Mouse (Mus musculus): ENCODE data around the gene Cdca5.
A peak's percentile ranks its signal among the peaks of the same experiment; 100 is the strongest.
"Not testable (repeated sequence)": the region's sequence is repeated elsewhere in the genome, so short reads cannot be mapped to it uniquely, and the experiment has no call there.

The Cdca5 gene

DNA sequence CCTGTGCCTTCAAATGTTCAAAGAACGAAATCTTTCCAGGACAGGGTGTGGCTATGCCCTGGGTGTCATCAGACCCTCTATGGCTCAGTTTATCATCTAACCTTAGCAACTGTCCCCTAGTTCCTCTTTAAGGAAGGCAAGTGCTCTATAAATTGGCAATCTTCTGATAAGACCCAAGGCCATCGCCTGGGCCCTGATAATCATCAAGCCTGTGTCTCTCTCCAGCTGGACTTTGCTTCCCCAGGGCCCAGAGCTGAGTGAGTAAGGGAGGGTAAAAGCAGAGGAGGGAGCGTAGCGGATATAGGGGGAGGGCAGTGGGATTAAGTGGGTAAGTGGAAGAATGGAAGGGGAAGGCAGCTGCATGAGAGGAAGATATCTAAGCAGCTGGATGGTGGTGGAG is 19.7 kb downstream of the Cdca5 start:
- DNase-seq (ENCODE audit: low spot score in 2 of 2): no peak

DNA sequence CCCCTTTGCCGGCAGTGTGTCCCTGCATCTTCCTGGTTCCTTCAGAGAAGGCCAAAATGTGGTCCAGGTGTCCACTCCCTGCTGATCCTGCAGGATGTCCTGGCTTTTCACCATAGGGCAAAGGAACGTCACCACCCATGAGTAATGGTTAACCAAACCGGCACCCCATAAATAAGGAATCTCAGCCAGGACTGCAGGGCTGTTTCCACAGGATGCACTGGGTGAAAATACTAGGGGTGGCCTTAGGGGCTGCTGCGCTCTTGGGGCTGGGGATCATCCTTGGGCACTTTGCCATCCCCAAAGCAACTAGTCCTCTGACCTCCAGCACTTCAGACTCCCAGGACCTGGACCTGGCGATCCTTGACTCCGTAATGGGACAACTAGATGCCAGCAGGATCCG is 20.8 kb downstream of the Cdca5 start, which contains the start of gene Naaladl1:
Gene Naaladl1 (plus strand): TSS at position 197 of the 400 bp plus-strand sequence.
- DNase-seq (ENCODE audit: low spot score in 2 of 2): no peak

DNA sequence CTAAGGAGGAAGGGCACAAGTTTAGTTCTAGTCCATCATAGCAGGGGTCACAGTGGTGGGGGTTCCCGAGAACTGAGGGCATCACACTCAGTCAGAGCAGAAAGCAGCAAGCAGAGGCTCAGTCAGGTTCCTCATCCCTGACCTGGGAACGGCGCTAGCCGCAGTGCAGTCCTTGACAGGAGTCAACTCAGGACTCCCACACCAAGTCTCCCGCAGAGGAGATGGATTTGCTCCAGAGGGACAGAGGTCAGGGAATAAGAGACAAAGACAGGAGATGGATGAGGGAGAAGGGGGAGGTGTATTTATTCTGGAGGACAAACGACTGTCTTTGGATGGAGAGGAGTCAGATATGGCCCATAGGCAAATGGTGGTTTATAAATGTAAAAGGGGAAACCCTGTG is 28.3 kb downstream of the Cdca5 start:
- no peak for DNase-seq (ENCODE audit: low spot score in 2 of 2)

DNA sequence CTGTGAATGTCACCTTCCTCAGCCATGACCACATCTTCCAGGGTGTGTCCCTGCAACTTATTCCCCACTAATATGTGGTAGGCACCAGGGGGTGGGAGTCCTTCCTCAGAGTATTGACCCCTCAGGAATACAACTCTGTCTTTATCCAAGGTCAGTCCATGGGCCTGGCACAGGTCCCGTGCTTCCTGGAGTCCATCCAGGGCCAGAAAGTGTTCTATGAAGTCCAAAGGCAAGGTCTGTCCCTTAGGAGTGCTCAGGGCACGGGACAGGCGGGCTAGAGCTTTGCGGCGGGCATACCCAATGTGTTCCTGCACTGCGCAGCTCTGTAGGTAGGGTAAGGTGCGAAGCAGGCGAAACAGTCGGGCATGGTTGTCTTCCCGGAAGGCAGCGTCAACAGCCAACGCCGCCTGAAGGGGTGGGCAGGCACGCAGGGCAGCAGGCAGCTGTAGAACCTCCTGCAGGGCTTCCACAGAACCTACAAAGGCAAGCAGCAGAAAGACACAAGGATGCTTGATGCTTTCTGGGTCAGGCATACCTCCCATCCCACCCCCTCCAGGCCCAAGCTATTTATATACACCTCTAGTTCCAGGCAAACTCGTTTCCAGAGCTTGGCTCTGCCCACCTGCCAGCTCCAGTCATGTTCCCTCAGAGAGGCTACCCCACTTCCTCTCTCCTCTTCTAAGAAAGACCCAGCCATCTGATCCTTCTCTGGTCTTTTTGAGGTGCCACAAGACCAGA is 31.5 kb downstream of the Cdca5 start:
- DNase-seq (ENCODE audit: low spot score in 2 of 2): peak in 1 of 2 experiments; percentile 15

- no peak for DNase-seq (ENCODE audit: low spot score in 2 of 2)
Observed at GRCm38 (mm10) chr19:6117346-6117985, 32.7 kb downstream of the Cdca5 start.

- DNase-seq (ENCODE audit: low spot score in 2 of 2): peak; percentile 88 to 89
Observed at GRCm38 (mm10) chr19:6117986-6118676, 33.3 kb downstream of the Cdca5 start, which contains the start of gene Sac3d1. Sac3d1 (minus strand) TSS chr19:6118650.

GRCm38 (mm10) chr19:6118677-6119185 is 33.9 kb downstream of the Cdca5 start:
- DNase-seq (ENCODE audit: low spot score in 2 of 2): no peak

- DNase-seq (ENCODE audit: low spot score in 2 of 2): no peak
Observed at GRCm38 (mm10) chr19:6121761-6122160, 37.0 kb downstream of the Cdca5 start.

DNA sequence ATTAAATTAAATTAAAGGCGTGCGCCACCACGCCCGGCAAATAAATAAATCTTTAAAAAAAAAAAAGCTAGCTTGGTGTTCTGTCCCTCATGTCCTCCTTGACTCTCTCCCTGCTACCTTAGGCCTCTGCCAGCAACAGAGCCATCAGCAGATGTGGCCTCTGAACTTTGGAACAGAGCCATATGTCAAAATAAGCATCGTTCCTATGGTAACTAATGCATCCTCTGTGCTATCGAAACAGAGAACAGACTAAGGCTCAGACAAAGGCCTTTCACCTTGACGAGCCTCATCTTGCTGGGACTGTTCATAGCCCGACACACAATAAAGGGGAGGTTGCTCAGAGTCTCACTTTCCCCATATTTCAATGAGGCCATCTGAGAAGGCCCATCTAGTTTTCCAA is 38.5 kb downstream of the Cdca5 start:
- no peak for DNase-seq (ENCODE audit: low spot score in 2 of 2)

- no peak for DNase-seq (ENCODE audit: low spot score in 2 of 2)
Observed at GRCm38 (mm10) chr19:6124898-6125297, 40.1 kb downstream of the Cdca5 start.

GRCm38 (mm10) chr19:6126289-6126688 is 41.5 kb downstream of the Cdca5 start:
- DNase-seq (ENCODE audit: low spot score in 2 of 2): peak in 1 of 2 experiments; percentile 47

- no peak for DNase-seq (ENCODE audit: low spot score in 2 of 2)
Observed at GRCm38 (mm10) chr19:6126789-6127580, 42.2 kb downstream of the Cdca5 start.

GRCm38 (mm10) chr19:6127760-6128341 is 43.1 kb downstream of the Cdca5 start, which contains the start of gene Snx15:
Snx15 (minus strand) TSS chr19:6128304.
- DNase-seq (ENCODE audit: low spot score in 2 of 2): peak; percentile 94 to 97

DNA sequence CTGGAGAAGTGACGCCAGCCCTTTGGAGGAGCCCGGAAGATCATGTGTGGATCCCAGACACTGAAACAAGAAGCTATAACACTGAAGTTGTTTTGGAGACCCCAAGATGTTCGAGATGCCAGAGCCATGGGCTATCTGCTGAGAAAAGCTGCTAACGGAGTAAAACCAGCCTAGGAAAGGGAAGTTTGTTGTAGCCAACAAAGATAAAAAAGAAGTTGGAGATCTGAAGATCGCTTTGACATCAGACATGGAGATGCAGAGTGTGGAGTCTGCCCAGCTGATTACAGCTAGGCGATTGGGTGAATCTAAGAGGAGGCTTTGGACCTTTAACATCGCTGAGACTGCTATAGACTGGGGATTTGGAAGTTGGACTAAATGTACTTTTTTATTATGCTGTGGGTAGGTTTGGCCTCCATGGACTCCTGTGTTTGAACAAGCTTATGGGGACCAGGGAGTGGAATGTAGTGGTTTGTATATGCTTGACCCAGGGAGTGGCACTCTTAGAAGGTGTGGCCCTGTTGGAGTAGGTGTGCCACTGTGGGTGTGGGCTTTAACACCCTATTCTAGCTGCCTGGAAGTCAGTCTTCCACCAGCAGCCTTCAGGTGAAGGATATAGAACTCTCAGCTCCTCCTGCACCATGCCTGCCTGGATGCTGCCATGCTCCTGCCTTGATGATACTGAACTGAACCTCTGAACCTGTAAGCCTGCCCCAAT is 45.8 kb downstream of the Cdca5 start:
- not testable (repeated sequence) for DNase-seq (ENCODE audit: low spot score in 2 of 2)

DNA sequence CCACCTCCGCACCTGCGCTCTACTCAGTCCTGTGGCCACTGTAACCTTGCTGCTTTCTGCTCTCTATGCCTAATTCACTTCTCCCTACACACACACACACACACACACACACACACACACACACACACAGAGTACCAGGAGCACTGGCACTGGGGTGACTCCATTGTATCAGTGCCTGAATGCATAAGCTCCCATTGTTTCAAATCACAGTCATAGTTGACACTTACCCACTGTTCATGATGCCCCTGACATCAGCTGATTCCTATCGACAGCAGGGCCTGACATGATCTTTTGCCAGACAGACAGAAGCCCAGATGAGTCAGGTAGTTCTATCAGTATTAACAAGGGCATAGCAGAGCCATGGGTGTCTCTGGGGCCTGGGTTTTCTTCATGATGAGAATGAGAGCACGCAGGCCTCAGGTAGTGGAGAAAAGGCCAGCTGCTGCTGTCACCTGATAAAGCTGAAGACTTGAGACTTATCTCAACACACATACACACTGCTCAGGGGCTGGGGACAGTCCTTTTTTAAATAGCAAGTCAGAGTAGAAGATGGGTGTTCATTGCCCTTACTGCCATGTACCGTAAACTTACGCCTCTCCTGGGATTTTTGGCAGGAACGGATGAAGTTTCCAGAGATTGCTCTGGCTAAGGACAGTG is 47.5 kb downstream of the Cdca5 start:
- no peak for DNase-seq (ENCODE audit: low spot score in 2 of 2)

DNA sequence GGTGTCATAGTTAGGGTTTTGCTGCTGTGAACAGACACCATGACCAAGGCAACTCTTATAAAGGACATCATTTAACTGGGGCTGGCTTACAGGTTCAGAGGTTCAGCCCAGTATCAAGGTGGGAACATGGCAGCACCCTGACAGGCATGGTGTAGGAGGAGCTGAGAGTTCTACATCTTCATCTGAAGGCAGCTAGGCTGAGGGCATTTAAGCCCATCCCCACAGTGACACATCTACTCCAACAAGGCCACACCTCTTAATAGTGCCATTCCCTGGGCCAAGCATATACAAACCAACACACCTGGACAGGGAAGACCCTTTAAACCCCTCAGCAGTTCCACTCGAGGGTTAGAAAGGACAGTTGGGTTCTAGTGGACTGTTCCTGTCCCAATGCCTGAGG is 48.4 kb downstream of the Cdca5 start:
- not testable (repeated sequence) for DNase-seq (ENCODE audit: low spot score in 2 of 2)

- DNase-seq (ENCODE audit: low spot score in 2 of 2): no peak
Observed at GRCm38 (mm10) chr19:6136397-6136796, 51.6 kb downstream of the Cdca5 start.

GRCm38 (mm10) chr19:6139701-6140100 is 54.9 kb downstream of the Cdca5 start:
- DNase-seq (ENCODE audit: low spot score in 2 of 2): no peak

DNA sequence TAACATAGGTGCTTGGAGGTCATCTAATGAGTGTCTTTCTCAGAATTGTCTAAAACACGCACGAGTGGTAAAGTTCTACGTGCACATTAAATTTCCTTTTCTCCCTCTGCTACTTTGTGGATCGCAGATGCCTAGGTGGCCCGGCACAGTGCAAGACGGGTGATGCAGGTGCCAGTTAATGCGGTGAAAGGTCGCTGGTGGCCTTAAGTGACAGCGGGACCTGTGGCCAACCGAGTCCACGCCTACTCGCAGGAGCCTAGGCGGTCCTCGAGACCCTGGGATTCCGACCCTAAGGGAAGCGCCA is 55.5 kb downstream of the Cdca5 start:
- DNase-seq (ENCODE audit: low spot score in 2 of 2): no peak
